Mouse (Mus musculus): ENCODE measurements around the gene Gm10203. TPM values are rescaled to one million over a fixed set of nuclear protein-coding genes. Genes with fewer than 3 reads are reported as not detected.
"Not testable (repeated sequence)": the region's sequence is repeated elsewhere in the genome, so short reads cannot be mapped to it uniquely, and the experiment has no call there.

The Gm10203 gene
- not detected in 2 replicates for polyA plus RNA-seq (2014; fragmentation: Nextera tagmentation; extraction: Ambion mirVana)

DNA sequence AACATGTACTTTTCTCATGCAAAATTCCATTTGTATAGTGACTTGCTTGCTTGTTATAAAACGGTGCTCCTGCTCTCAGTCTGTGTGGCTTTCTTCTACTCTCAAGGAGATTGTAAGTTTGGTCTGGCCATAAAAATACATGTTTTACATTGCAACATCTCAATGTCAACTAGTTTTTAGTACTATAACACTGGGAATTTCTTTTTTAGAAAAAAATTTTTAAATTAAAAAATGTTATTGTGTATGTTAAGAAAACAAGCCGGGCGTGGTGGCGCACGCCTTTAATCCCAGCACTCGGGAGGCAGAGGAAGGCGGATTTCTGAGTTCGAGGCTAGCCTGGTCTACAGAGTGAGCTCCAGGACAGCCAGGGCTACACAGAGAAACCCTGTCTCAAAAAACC lies at the start of gene Gm10203:
TSS of gene Gm10203 (plus strand) at position 301 of the 400 bp plus-strand sequence.
- not testable (repeated sequence) for H3K4me1 ChIP-seq (ENCODE audit: control insufficient read depth, insufficient read depth, low read length); H3K9me3 ChIP-seq (ENCODE audit: control insufficient read depth, low read length); H3K36me3 ChIP-seq (ENCODE audit: control insufficient read depth, insufficient read depth, low read length); H3K4me2 ChIP-seq (replicated peaks; ENCODE audit: low read depth, low read length); H3K4me3 ChIP-seq (ENCODE audit: low read length); H3K9ac ChIP-seq (ENCODE audit: low read depth, low read length); ATAC-seq (ENCODE audit: low FRiP score, low TSS enrichment); H3K27me3 ChIP-seq (ENCODE audit: control insufficient read depth, insufficient read depth, low read length); H3K27ac ChIP-seq (ENCODE audit: low read depth, low read length)
- WGBS, result 84% methylated on average over 8 of the region's 8 CpGs

DNA sequence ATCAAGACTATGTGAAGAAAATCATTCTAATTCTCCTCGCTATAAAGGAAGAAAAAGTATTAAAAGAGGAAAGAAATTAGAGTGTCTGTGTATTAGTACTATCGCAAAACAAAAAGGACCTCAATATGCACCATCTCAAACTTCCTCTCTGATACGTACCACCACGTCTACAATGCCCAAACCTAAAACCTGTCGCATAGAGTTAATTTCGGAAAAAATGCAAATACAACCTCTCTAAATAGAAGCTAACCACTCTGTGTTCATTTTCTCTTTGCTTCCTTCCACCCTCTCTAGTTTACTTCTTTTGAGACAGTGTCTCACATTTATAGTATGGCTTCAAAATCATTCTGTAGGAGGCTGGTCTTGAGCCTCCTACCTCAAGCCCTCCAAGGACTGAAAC lies 37.6 kb upstream of the Gm10203 start:
- H3K27ac ChIP-seq (ENCODE audit: low read depth, low read length), result no peak overlapping the region
- no peak for ATAC-seq (ENCODE audit: low FRiP score, low TSS enrichment)
- no peak overlapping the region for H3K4me3 ChIP-seq (ENCODE audit: low read length)
- no peak overlapping the region for H3K4me2 ChIP-seq (replicated peaks; ENCODE audit: low read depth, low read length)
- 0 out of 2 replicates have a peak, but pooled peaks cover 3% of the 10 kb centered on the region for H3K4me1 ChIP-seq (ENCODE audit: control insufficient read depth, insufficient read depth, low read length)
- no peak overlapping the region for H3K9ac ChIP-seq (ENCODE audit: low read depth, low read length)
- no peaks in the 10 kb centered on the region for H3K9me3 ChIP-seq (ENCODE audit: control insufficient read depth, low read length)
- WGBS, result 95% methylated on average over 6 of the region's 6 CpGs
- no peaks in the 10 kb centered on the region for H3K27me3 ChIP-seq (ENCODE audit: control insufficient read depth, insufficient read depth, low read length)
- no peaks in the 10 kb centered on the region for H3K36me3 ChIP-seq (ENCODE audit: control insufficient read depth, insufficient read depth, low read length)

GRCm38 (mm10) chr6:149093465-149093864 lies 36.5 kb upstream of the Gm10203 start:
- no peak overlapping the region for H3K4me2 ChIP-seq (replicated peaks; ENCODE audit: low read depth, low read length)
- no peak overlapping the region for H3K9ac ChIP-seq (ENCODE audit: low read depth, low read length)
- no peak overlapping the region for H3K4me3 ChIP-seq (ENCODE audit: low read length)
- no peaks in the 10 kb centered on the region for H3K9me3 ChIP-seq (ENCODE audit: control insufficient read depth, low read length)
- H3K27me3 ChIP-seq (ENCODE audit: control insufficient read depth, insufficient read depth, low read length), result no peaks in the 10 kb centered on the region
- H3K4me1 ChIP-seq (ENCODE audit: control insufficient read depth, insufficient read depth, low read length), result 0 out of 2 replicates have a peak, but pooled peaks cover 3% of the 10 kb centered on the region
- H3K36me3 ChIP-seq (ENCODE audit: control insufficient read depth, insufficient read depth, low read length), result no peaks in the 10 kb centered on the region
- ATAC-seq (ENCODE audit: low FRiP score, low TSS enrichment), result peak; percentile 80; the same call in 1 of the 2 replicates
- H3K27ac ChIP-seq (ENCODE audit: low read depth, low read length), result no peak overlapping the region
- WGBS, result 7% methylated on average over 5 of the region's 5 CpGs

- H3K27ac ChIP-seq (ENCODE audit: low read depth, low read length), result no peak overlapping the region
- H3K9me3 ChIP-seq (ENCODE audit: control insufficient read depth, low read length), result no peaks in the 10 kb centered on the region
- no peak for ATAC-seq (ENCODE audit: low FRiP score, low TSS enrichment)
- peaks cover 6% of the 10 kb centered on the region; the same call in 1 of the 2 replicates for H3K4me1 ChIP-seq (ENCODE audit: control insufficient read depth, insufficient read depth, low read length)
- H3K9ac ChIP-seq (ENCODE audit: low read depth, low read length), result no peak overlapping the region
- no peaks in the 10 kb centered on the region for H3K36me3 ChIP-seq (ENCODE audit: control insufficient read depth, insufficient read depth, low read length)
- H3K4me2 ChIP-seq (replicated peaks; ENCODE audit: low read depth, low read length), result no peak overlapping the region
- H3K4me3 ChIP-seq (ENCODE audit: low read length), result no peak overlapping the region
- WGBS, result 76% methylated on average over 1 of the region's 1 CpGs
- no peaks in the 10 kb centered on the region for H3K27me3 ChIP-seq (ENCODE audit: control insufficient read depth, insufficient read depth, low read length)
Observed at GRCm38 (mm10) chr6:149094555-149094954, 35.4 kb upstream of the Gm10203 start.

- no peak overlapping the region for H3K4me3 ChIP-seq (ENCODE audit: low read length)
- no peaks in the 10 kb centered on the region for H3K36me3 ChIP-seq (ENCODE audit: control insufficient read depth, insufficient read depth, low read length)
- H3K27ac ChIP-seq (ENCODE audit: low read depth, low read length), result no peak overlapping the region
- H3K27me3 ChIP-seq (ENCODE audit: control insufficient read depth, insufficient read depth, low read length), result no peaks in the 10 kb centered on the region
- peaks cover 8% of the 10 kb centered on the region; the same call in 1 of the 2 replicates for H3K4me1 ChIP-seq (ENCODE audit: control insufficient read depth, insufficient read depth, low read length)
- no peak overlapping the region for H3K4me2 ChIP-seq (replicated peaks; ENCODE audit: low read depth, low read length)
- H3K9ac ChIP-seq (ENCODE audit: low read depth, low read length), result no peak overlapping the region
- no peaks in the 10 kb centered on the region for H3K9me3 ChIP-seq (ENCODE audit: control insufficient read depth, low read length)
- no peak for ATAC-seq (ENCODE audit: low FRiP score, low TSS enrichment)
- WGBS, result 77% methylated on average over 6 of the region's 6 CpGs
Observed at GRCm38 (mm10) chr6:149095389-149095788, 34.6 kb upstream of the Gm10203 start.

DNA sequence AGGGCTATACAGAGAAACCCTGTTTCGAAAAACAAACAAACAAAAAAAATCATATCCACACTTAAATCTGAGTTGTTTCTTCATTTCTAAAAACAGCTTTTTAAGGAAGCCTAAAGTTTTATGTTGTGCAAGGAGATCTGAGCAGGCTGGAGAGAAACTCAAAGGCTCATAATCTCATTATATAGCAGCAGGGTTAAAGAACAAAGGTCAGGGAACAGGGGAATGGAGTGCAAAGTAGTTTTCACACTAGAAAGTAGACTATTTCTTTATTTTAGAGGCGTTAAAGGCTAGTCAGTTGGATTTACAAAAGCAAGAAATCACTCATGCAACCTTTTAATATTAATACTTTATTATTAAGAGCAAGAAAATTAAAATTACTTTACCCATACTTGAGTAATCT lies 33.7 kb upstream of the Gm10203 start:
- Histone ChIP-seq H3K4me2 (replicated peaks; ENCODE audit: low read depth, low read length) (no peak overlapping the region), H3K4me3 (ENCODE audit: low read length) (no peak overlapping the region), H3K36me3 (ENCODE audit: control insufficient read depth, insufficient read depth, low read length) (no peaks in the 10 kb centered on the region), H3K4me1 (ENCODE audit: control insufficient read depth, insufficient read depth, low read length) (peaks cover 8% of the 10 kb centered on the region; the same call in 1 of the 2 replicates), H3K27me3 (ENCODE audit: control insufficient read depth, insufficient read depth, low read length) (no peaks in the 10 kb centered on the region), H3K9me3 (ENCODE audit: control insufficient read depth, low read length) (no peaks in the 10 kb centered on the region), H3K9ac (ENCODE audit: low read depth, low read length) (no peak overlapping the region), H3K27ac (ENCODE audit: low read depth, low read length) (no peak overlapping the region)
- ATAC-seq (ENCODE audit: low FRiP score, low TSS enrichment), result no peak
- WGBS, result 88% methylated on average over 2 of the region's 2 CpGs

- Histone ChIP-seq H3K4me2 (replicated peaks; ENCODE audit: low read depth, low read length) (no peak overlapping the region), H3K9ac (ENCODE audit: low read depth, low read length) (no peak overlapping the region), H3K36me3 (ENCODE audit: control insufficient read depth, insufficient read depth, low read length) (no peaks in the 10 kb centered on the region), H3K27me3 (ENCODE audit: control insufficient read depth, insufficient read depth, low read length) (no peaks in the 10 kb centered on the region), H3K27ac (ENCODE audit: low read depth, low read length) (no peak overlapping the region), H3K4me3 (ENCODE audit: low read length) (no peak overlapping the region), H3K9me3 (ENCODE audit: control insufficient read depth, low read length) (no peaks in the 10 kb centered on the region), H3K4me1 (ENCODE audit: control insufficient read depth, insufficient read depth, low read length) (peaks cover 8% of the 10 kb centered on the region; the same call in 1 of the 2 replicates)
- WGBS, result 77% methylated on average over 1 of the region's 1 CpGs
- ATAC-seq (ENCODE audit: low FRiP score, low TSS enrichment), result no peak
Observed at GRCm38 (mm10) chr6:149097276-149097675, 32.7 kb upstream of the Gm10203 start.

DNA sequence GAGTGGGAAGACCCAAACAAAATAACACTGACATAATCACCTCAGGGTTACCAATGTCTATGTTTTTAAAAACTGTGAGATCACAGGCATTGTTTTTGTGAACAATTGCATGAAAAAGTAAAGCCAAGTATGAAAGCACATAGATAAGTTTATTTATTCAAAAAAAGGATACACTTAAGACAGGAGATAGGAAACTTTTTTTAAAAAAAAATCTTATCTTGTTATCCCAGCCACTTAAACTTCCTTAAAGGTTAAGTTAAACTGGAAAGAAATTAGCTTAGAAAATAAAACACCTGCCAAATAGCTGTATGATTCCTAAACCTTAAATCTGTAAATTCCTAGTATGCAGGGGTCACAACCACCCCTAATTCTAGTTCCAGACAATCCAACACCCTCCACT lies 31.0 kb upstream of the Gm10203 start:
- H3K36me3 ChIP-seq (ENCODE audit: control insufficient read depth, insufficient read depth, low read length), result no peaks in the 10 kb centered on the region
- no peaks in the 10 kb centered on the region for H3K27me3 ChIP-seq (ENCODE audit: control insufficient read depth, insufficient read depth, low read length)
- H3K4me1 ChIP-seq (ENCODE audit: control insufficient read depth, insufficient read depth, low read length), result peaks cover 5% of the 10 kb centered on the region; the same call in 1 of the 2 replicates
- H3K4me3 ChIP-seq (ENCODE audit: low read length), result no peak overlapping the region
- H3K27ac ChIP-seq (ENCODE audit: low read depth, low read length), result no peak overlapping the region
- ATAC-seq (ENCODE audit: low FRiP score, low TSS enrichment), result no peak
- H3K9me3 ChIP-seq (ENCODE audit: control insufficient read depth, low read length), result no peaks in the 10 kb centered on the region
- H3K9ac ChIP-seq (ENCODE audit: low read depth, low read length), result no peak overlapping the region
- H3K4me2 ChIP-seq (replicated peaks; ENCODE audit: low read depth, low read length), result no peak overlapping the region

DNA sequence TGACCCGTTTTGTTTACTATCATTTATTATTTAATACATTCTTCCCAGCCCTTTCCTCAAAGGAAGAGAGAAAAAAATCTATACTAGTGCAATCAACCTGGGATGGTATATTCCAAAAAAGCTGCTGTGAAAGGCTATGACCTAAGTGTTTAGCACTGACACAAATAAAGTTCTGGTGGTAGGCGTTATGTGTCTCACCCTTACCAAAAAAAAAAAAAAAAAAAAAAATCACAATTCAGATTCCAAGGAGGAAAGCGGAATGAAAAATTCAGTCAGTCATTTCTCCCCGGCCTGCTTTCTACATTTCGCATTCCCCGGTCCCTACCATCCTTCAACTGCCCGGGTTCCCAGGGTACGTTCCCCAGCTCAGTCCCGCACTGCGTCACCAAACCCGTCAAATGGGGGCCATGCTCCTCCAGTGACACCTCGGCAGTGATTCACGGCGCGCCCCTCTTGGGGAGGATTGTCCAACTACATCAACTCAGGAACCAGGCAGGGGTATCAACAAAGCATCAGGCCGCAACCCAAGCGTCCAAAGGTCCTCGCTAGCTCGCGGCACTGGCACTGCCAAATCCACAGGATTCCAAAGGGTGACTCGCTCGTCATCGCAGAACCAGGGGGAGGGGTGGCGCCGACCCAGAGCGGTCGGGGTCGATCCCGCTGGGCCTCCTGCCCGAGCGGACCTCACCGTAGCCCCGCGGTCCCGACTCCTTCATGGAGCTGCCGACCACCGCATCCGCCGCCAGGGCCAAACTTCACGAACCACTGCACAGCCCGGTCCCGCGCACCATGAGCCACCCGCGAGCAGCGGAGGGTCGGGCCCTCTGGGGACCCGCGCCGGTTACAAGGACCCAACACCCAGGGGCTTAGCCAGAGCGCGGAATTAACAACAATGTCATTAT lies 29.5 kb upstream of the Gm10203 start:
- Histone ChIP-seq H3K36me3 (ENCODE audit: control insufficient read depth, insufficient read depth, low read length) (no peaks in the 10 kb centered on the region), H3K4me2 (replicated peaks; ENCODE audit: low read depth, low read length) (peak overlapping the region; percentile 74), H3K27ac (ENCODE audit: low read depth, low read length) (peak overlapping the region; percentile 94), H3K9ac (ENCODE audit: low read depth, low read length) (peak overlapping the region; percentile 97), H3K4me3 (ENCODE audit: low read length) (peak overlapping the region; percentile 93), H3K27me3 (ENCODE audit: control insufficient read depth, insufficient read depth, low read length) (no peaks in the 10 kb centered on the region), H3K4me1 (ENCODE audit: control insufficient read depth, insufficient read depth, low read length) (peaks cover 5% of the 10 kb centered on the region; the same call in 1 of the 2 replicates), H3K9me3 (ENCODE audit: control insufficient read depth, low read length) (no peaks in the 10 kb centered on the region)
- ATAC-seq (ENCODE audit: low FRiP score, low TSS enrichment), result peak; percentile 68
- 1% methylated on average over 52 of the region's 52 CpGs for WGBS
